Mouse (Mus musculus): ENCODE measurements around the gene Prss23.
A peak's percentile ranks its signal among the peaks of the same experiment; 100 is the strongest.

Gene Prss23

GRCm38 (mm10) chr7:89508672-89509071 is 18.3 kb downstream of the Prss23 start:
- no peak for DNase-seq (ENCODE audit: low spot score in 2 of 2)

- peak in 1 of 2 experiments; percentile 25 for DNase-seq (ENCODE audit: low spot score in 2 of 2)
Observed at GRCm38 (mm10) chr7:89499516-89500307, 27.3 kb downstream of the Prss23 start.

GRCm38 (mm10) chr7:89483769-89484568 is 43.0 kb downstream of the Prss23 start:
- DNase-seq (ENCODE audit: low spot score in 2 of 2) = peak in 1 of 2 experiments; percentile 16

- DNase-seq (ENCODE audit: low spot score in 2 of 2) = peak in 1 of 2 experiments; percentile 38
Observed at GRCm38 (mm10) chr7:89481723-89482122, 45.3 kb downstream of the Prss23 start.

- DNase-seq (ENCODE audit: low spot score in 2 of 2) = no peak
Observed at GRCm38 (mm10) chr7:89478490-89478889, 48.5 kb downstream of the Prss23 start.

GRCm38 (mm10) chr7:89477294-89477999 is 49.5 kb downstream of the Prss23 start:
- no peak for DNase-seq (ENCODE audit: low spot score in 2 of 2)

GRCm38 (mm10) chr7:89473442-89473841 is 53.5 kb downstream of the Prss23 start:
- DNase-seq (ENCODE audit: low spot score in 2 of 2) = no peak

- no peak for DNase-seq (ENCODE audit: low spot score in 2 of 2)
Observed at GRCm38 (mm10) chr7:89463775-89464592, 63.0 kb downstream of the Prss23 start.

- DNase-seq (ENCODE audit: low spot score in 2 of 2) = no peak
Observed at GRCm38 (mm10) chr7:89463246-89463645, 63.7 kb downstream of the Prss23 start.

GRCm38 (mm10) chr7:89462646-89463207 is 64.3 kb downstream of the Prss23 start:
- no peak for DNase-seq (ENCODE audit: low spot score in 2 of 2)

- DNase-seq (ENCODE audit: low spot score in 2 of 2) = no peak
Observed at GRCm38 (mm10) chr7:89461351-89461750, 65.6 kb downstream of the Prss23 start.

GRCm38 (mm10) chr7:89460911-89461310 is 66.1 kb downstream of the Prss23 start:
- DNase-seq (ENCODE audit: low spot score in 2 of 2) = no peak

GRCm38 (mm10) chr7:89459691-89460090 is 67.3 kb downstream of the Prss23 start:
- DNase-seq (ENCODE audit: low spot score in 2 of 2) = no peak

Measured in urinary bladder, adult 18-20 months (tissue).